Mouse (Mus musculus): ENCODE results near the gene Podn.
"Not testable (repeated sequence)": the region's sequence is repeated elsewhere in the genome, so short reads cannot be mapped to it uniquely, and the experiment has no call there.

The Podn gene

GRCm38 (mm10) chr4:108096345-108096744 is at the start of gene Podn:
TSS of gene Podn (minus strand) at chr4:108096445.
- in situ Hi-C loops (cut with MboI, MseI): no loop called here

- in situ Hi-C loops (cut with MboI, MseI): not testable (repeated sequence)
These were observed 49.3 kb upstream of the Podn start for GRCm38 (mm10) chr4:108145554-108145953.

- in situ Hi-C loops (cut with MboI, MseI): no loop called here
These were observed 48.6 kb upstream of the Podn start, which contains the start of gene Scp2 for GRCm38 (mm10) chr4:108144880-108145279. TSS of gene Scp2 (minus strand) at chr4:108144998.

- in situ Hi-C loops (cut with MboI, MseI): no loop called here
These were observed 47.5 kb upstream of the Podn start for GRCm38 (mm10) chr4:108143778-108144177.

- in situ Hi-C loops (cut with MboI, MseI): not testable (repeated sequence)
These were observed 46.9 kb upstream of the Podn start for GRCm38 (mm10) chr4:108143178-108143577.

GRCm38 (mm10) chr4:108136938-108137337 is 40.7 kb upstream of the Podn start:
- in situ Hi-C loops (cut with MboI, MseI): no loop called here

GRCm38 (mm10) chr4:108130452-108130851 is 34.2 kb upstream of the Podn start:
- in situ Hi-C loops (cut with MboI, MseI): loop anchor here in 1 of 2 experiments (5.0 kb wide), 1 partner anchor 1023 kb away; no protein-coding TSS in a partner anchor

GRCm38 (mm10) chr4:108128339-108128738 is 32.1 kb upstream of the Podn start:
- in situ Hi-C loops (cut with MboI, MseI): no loop called here

- in situ Hi-C loops (cut with MboI, MseI): no loop called here
These were observed 31.3 kb upstream of the Podn start for GRCm38 (mm10) chr4:108127516-108127915.

- in situ Hi-C loops (cut with MboI, MseI): no loop called here
These were observed 30.0 kb upstream of the Podn start for GRCm38 (mm10) chr4:108126260-108126659.

GRCm38 (mm10) chr4:108124104-108124503 is 27.9 kb upstream of the Podn start:
- in situ Hi-C loops (cut with MboI, MseI): no loop called here

GRCm38 (mm10) chr4:108117924-108118876 is 22.0 kb upstream of the Podn start:
- in situ Hi-C loops (cut with MboI, MseI): no loop called here

GRCm38 (mm10) chr4:108117488-108117887 is 21.2 kb upstream of the Podn start:
- in situ Hi-C loops (cut with MboI, MseI): no loop called here

- in situ Hi-C loops (cut with MboI, MseI): no loop called here
These were observed 20.2 kb upstream of the Podn start for GRCm38 (mm10) chr4:108116466-108116865.

GRCm38 (mm10) chr4:108110706-108111105 is 14.5 kb upstream of the Podn start:
- in situ Hi-C loops (cut with MboI, MseI): loop anchor here in 1 of 2 experiments (5.0 kb wide), 1 partner anchor 183 kb away; no protein-coding TSS in a partner anchor

- in situ Hi-C loops (cut with MboI, MseI): loop anchor here in 1 of 2 experiments (5.0 kb wide), 1 partner anchor 182 kb away; no protein-coding TSS in a partner anchor
These were observed 13.5 kb upstream of the Podn start for GRCm38 (mm10) chr4:108109728-108110127.

GRCm38 (mm10) chr4:108092741-108093397 is 3.4 kb downstream of the Podn start:
- in situ Hi-C loops (cut with MboI, MseI): no loop called here

- in situ Hi-C loops (cut with MboI, MseI): no loop called here
These were observed 12.3 kb downstream of the Podn start for GRCm38 (mm10) chr4:108083993-108084392.

GRCm38 (mm10) chr4:108083032-108083735 is 13.1 kb downstream of the Podn start:
- in situ Hi-C loops (cut with MboI, MseI): no loop called here

- in situ Hi-C loops (cut with MboI, MseI): no loop called here
These were observed 13.8 kb downstream of the Podn start for GRCm38 (mm10) chr4:108082401-108082806.

- in situ Hi-C loops (cut with MboI, MseI): no loop called here
These were observed 15.4 kb downstream of the Podn start for GRCm38 (mm10) chr4:108080876-108081275.

GRCm38 (mm10) chr4:108079762-108080161 is 16.5 kb downstream of the Podn start:
- in situ Hi-C loops (cut with MboI, MseI): no loop called here

Measured in T-helper 17 cell (primary cell).